Mouse (Mus musculus): ENCODE results near the gene Rnd3. TPM values are rescaled to one million over a fixed set of nuclear protein-coding genes. Genes with fewer than 3 reads are reported as not detected.

Gene Rnd3
- total and polyA plus RNA-seq, 2 experiments from 2014 or later = 41.5 to 57.9 TPM

DNA sequence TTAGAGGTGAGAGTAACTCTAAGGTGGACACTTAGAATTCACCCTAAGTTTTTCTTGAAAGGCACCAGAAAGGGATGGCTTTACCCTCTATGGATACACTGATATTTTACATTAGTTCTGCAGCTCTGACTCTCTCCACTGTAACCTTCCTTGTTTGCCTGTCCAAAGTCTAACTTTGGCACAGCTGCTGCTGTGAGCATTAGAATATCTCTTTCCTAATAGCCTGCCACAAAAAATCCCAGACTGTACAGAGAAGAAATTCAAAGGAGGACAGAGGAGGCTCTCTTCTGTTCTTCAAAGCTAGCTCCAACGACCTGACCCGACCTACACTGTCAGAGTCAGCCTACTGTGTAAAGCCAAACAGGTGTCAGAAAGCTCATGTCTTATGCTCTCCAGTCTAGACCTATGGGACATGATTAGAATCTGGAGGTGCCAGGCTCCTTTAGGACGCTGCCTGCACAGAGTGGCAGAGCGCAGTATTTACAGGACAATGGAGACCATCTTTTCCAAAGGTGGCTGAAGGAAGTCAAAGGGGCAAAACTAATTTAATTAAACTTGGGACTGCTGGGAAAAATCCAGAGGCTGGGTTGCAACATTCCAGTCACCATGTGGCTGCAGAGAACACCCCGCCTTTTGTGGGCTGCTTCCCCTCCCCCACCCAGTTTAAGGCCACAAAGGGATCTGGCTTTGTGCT, 9.5 kb downstream of the Rnd3 start:
- ATAC-seq = peak; percentile 85
- Histone ChIP-seq H3K9ac (replicated peaks; ENCODE audit: low read length) (no peak overlapping the region), H3K9me3 (ENCODE audit: low read length) (no peaks in the 10 kb centered on the region), H3K27me3 (ENCODE audit: insufficient read depth, low read length) (no peaks in the 10 kb centered on the region), H3K36me3 (ENCODE audit: insufficient read depth, low read length) (peaks cover 7% of the 10 kb centered on the region; the same call in 1 of the 2 replicates), H3K27ac (0 out of 2 replicates have a peak overlapping the region, but pooled peaks have one; percentile 32), H3K4me1 (ENCODE audit: insufficient read depth, low read length) (peaks cover 15% of the 10 kb centered on the region; the same call in 1 of the 2 replicates), H3K4me3 (ENCODE audit: low read length) (no peak overlapping the region), H3K4me2 (ENCODE audit: low read depth, low read length) (0 out of 2 replicates have a peak overlapping the region, but pooled peaks have one; percentile 10)
- DNase-seq (ENCODE audit: low spot score) = peak; percentile 69
- WGBS = 12% methylated on average over 5 of the region's 5 CpGs
- TF ChIP-seq CTCF (IDR thresholded peaks at IDR 0.05; ENCODE audit: low read depth) = no peak

DNA sequence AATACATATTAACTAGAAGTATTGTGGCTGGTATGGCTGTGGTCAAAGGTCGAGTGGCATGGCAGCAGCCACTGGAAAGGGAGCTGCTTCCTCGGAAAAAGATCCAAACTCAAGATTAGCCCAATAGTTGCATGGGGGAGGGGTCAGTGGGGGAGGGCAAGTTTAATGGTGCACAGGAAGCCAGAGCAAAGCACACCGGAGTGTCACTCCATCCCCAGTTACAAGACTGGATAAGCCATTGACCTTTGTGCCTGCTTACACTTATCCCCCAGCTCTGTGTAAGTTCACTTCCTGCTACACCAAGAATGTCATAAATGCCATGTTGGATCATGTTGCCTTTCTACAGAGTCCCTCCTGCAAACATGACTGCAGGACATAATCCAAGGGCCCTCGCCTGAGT, 11.2 kb downstream of the Rnd3 start:
- Histone ChIP-seq H3K36me3 (ENCODE audit: insufficient read depth, low read length) (peaks cover 11% of the 10 kb centered on the region; the same call in 1 of the 2 replicates), H3K4me2 (ENCODE audit: low read depth, low read length) (no peak overlapping the region)
- TF ChIP-seq CTCF (IDR thresholded peaks at IDR 0.05; ENCODE audit: low read depth) = no peak

DNA sequence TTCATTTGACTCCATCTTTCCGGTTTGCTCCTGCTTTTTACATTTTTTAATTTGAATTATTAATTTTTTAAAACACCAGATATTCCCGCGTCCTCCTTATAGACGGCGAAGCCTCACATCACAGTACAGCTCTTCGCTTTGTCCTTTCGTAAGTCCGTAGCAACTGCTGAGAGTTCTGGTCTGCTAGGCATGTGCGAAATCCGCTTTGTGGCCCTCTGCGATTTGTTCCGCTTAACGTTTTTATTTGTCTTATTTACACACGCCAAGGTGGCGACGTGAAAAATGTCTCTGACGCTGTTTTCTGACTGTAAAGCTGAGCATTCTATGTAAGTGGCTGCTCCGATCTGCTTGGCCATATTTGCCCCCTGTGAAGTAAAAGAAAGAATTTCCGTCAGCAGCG, 16.7 kb downstream of the Rnd3 start:
- peaks cover 23% of the 10 kb centered on the region; the same call in 1 of the 2 replicates for H3K36me3 ChIP-seq (ENCODE audit: insufficient read depth, low read length)
- H3K4me3 ChIP-seq (ENCODE audit: low read length) = no peak overlapping the region
- no peak overlapping the region for H3K27ac ChIP-seq
- H3K4me1 ChIP-seq (ENCODE audit: insufficient read depth, low read length) = no peaks in the 10 kb centered on the region
- no peak overlapping the region for H3K9ac ChIP-seq (replicated peaks; ENCODE audit: low read length)
- no peak overlapping the region for H3K4me2 ChIP-seq (ENCODE audit: low read depth, low read length)
- no peaks in the 10 kb centered on the region for H3K27me3 ChIP-seq (ENCODE audit: insufficient read depth, low read length)
- WGBS = 42% methylated on average over 20 of the region's 20 CpGs
- DNase-seq (ENCODE audit: low spot score) (no peak), ATAC-seq (no peak)
- no peaks in the 10 kb centered on the region for H3K9me3 ChIP-seq (ENCODE audit: low read length)
- no peak for TF ChIP-seq CTCF (IDR thresholded peaks at IDR 0.05; ENCODE audit: low read depth)

More for the DNA sequence above, 11.2 kb downstream of the Rnd3 start:
- H3K4me3 ChIP-seq (ENCODE audit: low read length) = no peak overlapping the region
- WGBS = 55% methylated on average over 4 of the region's 4 CpGs
- H3K9me3 ChIP-seq (ENCODE audit: low read length) = no peaks in the 10 kb centered on the region
- no peak for DNase-seq (ENCODE audit: low spot score)
- no peak for ATAC-seq
- H3K27ac ChIP-seq = no peak overlapping the region
- no peaks in the 10 kb centered on the region for H3K27me3 ChIP-seq (ENCODE audit: insufficient read depth, low read length)
- H3K9ac ChIP-seq (replicated peaks; ENCODE audit: low read length) = no peak overlapping the region
- H3K4me1 ChIP-seq (ENCODE audit: insufficient read depth, low read length) = peaks cover 15% of the 10 kb centered on the region; the same call in 1 of the 2 replicates

DNA sequence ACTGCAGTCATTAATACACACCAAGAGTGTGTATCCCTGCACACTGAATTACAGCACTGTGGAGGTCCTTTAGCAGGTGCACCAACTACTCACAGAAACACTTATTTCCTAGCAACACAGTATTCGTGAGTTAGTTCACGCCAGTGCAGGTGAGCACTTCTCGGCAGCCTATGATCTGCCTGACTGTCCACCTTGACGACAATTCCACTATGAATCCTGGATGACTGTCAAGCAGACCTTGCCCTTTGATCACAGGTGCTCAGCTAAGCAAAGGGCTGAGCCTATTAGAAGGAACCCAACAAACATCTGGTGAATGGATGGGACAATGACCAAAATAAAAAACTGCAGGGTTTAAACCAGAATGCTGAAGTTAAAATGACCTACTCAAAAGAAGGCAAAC, 20.8 kb downstream of the Rnd3 start:
- DNase-seq (ENCODE audit: low spot score) (no peak), ATAC-seq (no peak)
- no peak for TF ChIP-seq CTCF (IDR thresholded peaks at IDR 0.05; ENCODE audit: low read depth)
- H3K4me3 ChIP-seq (ENCODE audit: low read length) = no peak overlapping the region
- H3K9me3 ChIP-seq (ENCODE audit: low read length) = no peaks in the 10 kb centered on the region; the same call in 1 of the 2 replicates
- H3K4me1 ChIP-seq (ENCODE audit: insufficient read depth, low read length) = no peaks in the 10 kb centered on the region
- no peak overlapping the region for H3K4me2 ChIP-seq (ENCODE audit: low read depth, low read length)
- no peaks in the 10 kb centered on the region for H3K27me3 ChIP-seq (ENCODE audit: insufficient read depth, low read length)
- peaks cover 16% of the 10 kb centered on the region; the same call in 1 of the 2 replicates for H3K36me3 ChIP-seq (ENCODE audit: insufficient read depth, low read length)
- no peak overlapping the region for H3K9ac ChIP-seq (replicated peaks; ENCODE audit: low read length)
- WGBS = 88% methylated on average over 4 of the region's 4 CpGs
- H3K27ac ChIP-seq = no peak overlapping the region

DNA sequence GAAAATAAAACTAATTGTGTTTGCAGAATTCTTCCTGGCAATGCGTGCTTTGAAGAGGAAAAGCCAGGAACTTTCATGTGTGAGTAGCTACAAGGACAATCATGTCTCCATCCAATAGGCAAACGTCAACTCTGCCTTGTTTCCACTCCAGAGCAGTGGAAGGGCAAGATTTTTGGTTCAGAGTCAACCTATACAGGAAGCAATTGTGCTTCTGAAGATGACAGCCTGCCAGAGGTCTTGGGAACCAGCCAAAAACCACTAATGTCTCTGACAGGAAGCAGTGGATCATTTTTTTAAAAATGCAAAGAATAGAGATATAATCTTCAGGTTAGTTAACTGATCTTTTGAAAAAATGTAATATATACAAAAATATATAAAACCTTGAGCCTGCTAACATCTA, 38.6 kb downstream of the Rnd3 start:
- no peaks in the 10 kb centered on the region for H3K9me3 ChIP-seq (ENCODE audit: low read length)
- 57% methylated on average over 2 of the region's 2 CpGs for WGBS
- no peaks in the 10 kb centered on the region for H3K4me1 ChIP-seq (ENCODE audit: insufficient read depth, low read length)
- no peak overlapping the region for H3K27ac ChIP-seq
- no peaks in the 10 kb centered on the region for H3K27me3 ChIP-seq (ENCODE audit: insufficient read depth, low read length)
- DNase-seq (ENCODE audit: low spot score) (peak; percentile 40), ATAC-seq (no peak)
- H3K4me3 ChIP-seq (ENCODE audit: low read length) = no peak overlapping the region
- H3K36me3 ChIP-seq (ENCODE audit: insufficient read depth, low read length) = no peaks in the 10 kb centered on the region
- no peak overlapping the region for H3K9ac ChIP-seq (replicated peaks; ENCODE audit: low read length)
- no peak for TF ChIP-seq CTCF (IDR thresholded peaks at IDR 0.05; ENCODE audit: low read depth)
- H3K4me2 ChIP-seq (ENCODE audit: low read depth, low read length) = no peak overlapping the region

DNA sequence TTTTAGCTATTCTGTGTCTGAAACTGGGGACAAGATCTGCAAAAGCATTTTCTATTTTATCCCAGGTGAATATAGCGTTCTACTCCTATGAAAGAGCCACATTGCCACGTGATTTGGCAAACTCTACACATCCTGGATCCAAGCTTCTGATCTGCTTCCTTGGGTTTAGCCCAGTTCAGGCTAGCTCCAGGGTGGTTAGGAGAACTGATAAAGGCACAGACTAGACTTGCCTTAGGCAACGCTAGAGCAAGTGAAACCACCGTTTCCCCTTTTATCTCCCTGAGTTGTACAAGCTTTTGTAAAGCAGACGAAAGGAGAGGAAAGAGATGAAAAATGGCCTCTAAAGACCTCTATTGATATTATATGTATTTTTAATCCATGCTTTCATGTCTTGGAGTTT, 40.3 kb downstream of the Rnd3 start:
- no peaks in the 10 kb centered on the region for H3K36me3 ChIP-seq (ENCODE audit: insufficient read depth, low read length)
- H3K9ac ChIP-seq (replicated peaks; ENCODE audit: low read length) = no peak overlapping the region
- DNase-seq (ENCODE audit: low spot score) (no peak), ATAC-seq (no peak)
- H3K9me3 ChIP-seq (ENCODE audit: low read length) = no peaks in the 10 kb centered on the region
- no peaks in the 10 kb centered on the region for H3K4me1 ChIP-seq (ENCODE audit: insufficient read depth, low read length)
- H3K27me3 ChIP-seq (ENCODE audit: insufficient read depth, low read length) = no peaks in the 10 kb centered on the region
- H3K4me3 ChIP-seq (ENCODE audit: low read length) = no peak overlapping the region
- WGBS = 70% methylated on average over 5 of the region's 5 CpGs
- no peak overlapping the region for H3K27ac ChIP-seq
- no peak overlapping the region for H3K4me2 ChIP-seq (ENCODE audit: low read depth, low read length)
- TF ChIP-seq CTCF (IDR thresholded peaks at IDR 0.05; ENCODE audit: low read depth) = no peak

GRCm38 (mm10) chr2:51101187-51101586, 47.7 kb downstream of the Rnd3 start:
- Histone ChIP-seq H3K9ac (replicated peaks; ENCODE audit: low read length) (no peak overlapping the region), H3K36me3 (ENCODE audit: insufficient read depth, low read length) (no peaks in the 10 kb centered on the region), H3K27me3 (ENCODE audit: insufficient read depth, low read length) (no peaks in the 10 kb centered on the region), H3K4me3 (ENCODE audit: low read length) (no peak overlapping the region), H3K27ac (no peak overlapping the region), H3K9me3 (ENCODE audit: low read length) (no peaks in the 10 kb centered on the region), H3K4me1 (ENCODE audit: insufficient read depth, low read length) (no peaks in the 10 kb centered on the region), H3K4me2 (ENCODE audit: low read depth, low read length) (no peak overlapping the region)
- no peak for TF ChIP-seq CTCF (IDR thresholded peaks at IDR 0.05; ENCODE audit: low read depth)
- no peak for DNase-seq (ENCODE audit: low spot score)
- WGBS = 63% methylated on average over 4 of the region's 4 CpGs
- no peak for ATAC-seq

Measured in hindbrain, postnatal 0 days (tissue).